Mouse (Mus musculus): ENCODE results near the gene H2-M10.6. TPM values are rescaled to one million over a fixed set of nuclear protein-coding genes. Genes with fewer than 3 reads are reported as not detected.
A peak's percentile ranks its signal among the peaks of the same experiment; 100 is the strongest.

The H2-M10.6 gene
- polyA plus RNA-seq, 1 experiment: not detected

GRCm38 (mm10) chr17:36835591-36836426, 23.8 kb downstream of the H2-M10.6 start:
- peaks cover 7% of the 10 kb centered on the region for H3K4me1 ChIP-seq (ENCODE audit: control insufficient read depth, insufficient read depth, low read length)
- TF ChIP-seq POLR2A (IDR thresholded peaks at IDR 0.05; ENCODE audit: borderline replicate concordance, insufficient read depth, low read length): no peak
- no peak for TF ChIP-seq CTCF (IDR thresholded peaks at IDR 0.05; ENCODE audit: borderline replicate concordance, insufficient read depth, low read depth, low read length)
- DNase-seq: peak; percentile 44 to 56
- H3K27me3 ChIP-seq (ENCODE audit: control insufficient read depth, insufficient read depth, low read length): no peaks in the 10 kb centered on the region
- H3K27ac ChIP-seq (ENCODE audit: insufficient read depth, low read length): no peak overlapping the region
- WGBS: 44% methylated on average over 12 of the region's 12 CpGs
- no peak overlapping the region for H3K4me3 ChIP-seq (replicated peaks; ENCODE audit: insufficient read depth, low read depth, low read length)

GRCm38 (mm10) chr17:36836427-36836812, 24.4 kb downstream of the H2-M10.6 start:
- TF ChIP-seq CTCF (IDR thresholded peaks at IDR 0.05; ENCODE audit: borderline replicate concordance, insufficient read depth, low read depth, low read length) (no peak), POLR2A (IDR thresholded peaks at IDR 0.05; ENCODE audit: borderline replicate concordance, insufficient read depth, low read length) (no peak)
- H3K4me3 ChIP-seq (replicated peaks; ENCODE audit: insufficient read depth, low read depth, low read length): peak overlapping the region; percentile 89
- H3K27me3 ChIP-seq (ENCODE audit: control insufficient read depth, insufficient read depth, low read length): no peaks in the 10 kb centered on the region
- peak overlapping the region; percentile 70 for H3K27ac ChIP-seq (ENCODE audit: insufficient read depth, low read length)
- DNase-seq: no peak
- H3K4me1 ChIP-seq (ENCODE audit: control insufficient read depth, insufficient read depth, low read length): peaks cover 7% of the 10 kb centered on the region
- WGBS: 26% methylated on average over 3 of the region's 3 CpGs

GRCm38 (mm10) chr17:36836874-36837647, 25.1 kb downstream of the H2-M10.6 start, which contains the start of gene Trim26:
TSS of gene Trim26 (plus strand) at chr17:36837134.
- TF ChIP-seq CTCF (IDR thresholded peaks at IDR 0.05; ENCODE audit: borderline replicate concordance, insufficient read depth, low read depth, low read length) (no peak), POLR2A (IDR thresholded peaks at IDR 0.05; ENCODE audit: borderline replicate concordance, insufficient read depth, low read length) (peak; percentile 60; the same call in 1 of the 2 replicates)
- under 1% methylated on average over 58 of the region's 58 CpGs for WGBS
- no peaks in the 10 kb centered on the region for H3K27me3 ChIP-seq (ENCODE audit: control insufficient read depth, insufficient read depth, low read length)
- H3K4me1 ChIP-seq (ENCODE audit: control insufficient read depth, insufficient read depth, low read length): peaks cover 7% of the 10 kb centered on the region
- H3K27ac ChIP-seq (ENCODE audit: insufficient read depth, low read length): peak within 1 kb of the TSS; percentile 74
- peak; percentile 98 to 99 for DNase-seq
- H3K4me3 ChIP-seq (replicated peaks; ENCODE audit: insufficient read depth, low read depth, low read length): peak within 1 kb of the TSS; percentile 89

GRCm38 (mm10) chr17:36839001-36839400, 27.0 kb downstream of the H2-M10.6 start:
- no peak overlapping the region for H3K4me3 ChIP-seq (replicated peaks; ENCODE audit: insufficient read depth, low read depth, low read length)
- H3K27ac ChIP-seq (ENCODE audit: insufficient read depth, low read length): no peak overlapping the region
- no peaks in the 10 kb centered on the region for H3K27me3 ChIP-seq (ENCODE audit: control insufficient read depth, insufficient read depth, low read length)
- WGBS: 81% methylated on average over 5 of the region's 5 CpGs
- no peak for DNase-seq
- TF ChIP-seq POLR2A (IDR thresholded peaks at IDR 0.05; ENCODE audit: borderline replicate concordance, insufficient read depth, low read length) (no peak), CTCF (IDR thresholded peaks at IDR 0.05; ENCODE audit: borderline replicate concordance, insufficient read depth, low read depth, low read length) (no peak)
- H3K4me1 ChIP-seq (ENCODE audit: control insufficient read depth, insufficient read depth, low read length): peaks cover 7% of the 10 kb centered on the region

GRCm38 (mm10) chr17:36839931-36840330, 28.0 kb downstream of the H2-M10.6 start:
- Histone ChIP-seq H3K4me3 (replicated peaks; ENCODE audit: insufficient read depth, low read depth, low read length) (no peak overlapping the region), H3K4me1 (ENCODE audit: control insufficient read depth, insufficient read depth, low read length) (peaks cover 7% of the 10 kb centered on the region), H3K27ac (ENCODE audit: insufficient read depth, low read length) (no peak overlapping the region), H3K27me3 (ENCODE audit: control insufficient read depth, insufficient read depth, low read length) (no peaks in the 10 kb centered on the region)
- DNase-seq: no peak
- 90% methylated on average over 3 of the region's 3 CpGs for WGBS
- TF ChIP-seq POLR2A (IDR thresholded peaks at IDR 0.05; ENCODE audit: borderline replicate concordance, insufficient read depth, low read length) (no peak), CTCF (IDR thresholded peaks at IDR 0.05; ENCODE audit: borderline replicate concordance, insufficient read depth, low read depth, low read length) (no peak)

- TF ChIP-seq CTCF (IDR thresholded peaks at IDR 0.05; ENCODE audit: borderline replicate concordance, insufficient read depth, low read depth, low read length) (no peak), POLR2A (IDR thresholded peaks at IDR 0.05; ENCODE audit: borderline replicate concordance, insufficient read depth, low read length) (no peak)
- no peak overlapping the region for H3K4me3 ChIP-seq (replicated peaks; ENCODE audit: insufficient read depth, low read depth, low read length)
- no peaks in the 10 kb centered on the region for H3K27me3 ChIP-seq (ENCODE audit: control insufficient read depth, insufficient read depth, low read length)
- H3K27ac ChIP-seq (ENCODE audit: insufficient read depth, low read length): no peak overlapping the region
- DNase-seq: no peak
- peaks cover 7% of the 10 kb centered on the region for H3K4me1 ChIP-seq (ENCODE audit: control insufficient read depth, insufficient read depth, low read length)
Observed at GRCm38 (mm10) chr17:36840961-36841445, 29.0 kb downstream of the H2-M10.6 start.

- H3K27ac ChIP-seq (ENCODE audit: insufficient read depth, low read length): no peak overlapping the region
- 65% methylated on average over 7 of the region's 7 CpGs for WGBS
- H3K4me1 ChIP-seq (ENCODE audit: control insufficient read depth, insufficient read depth, low read length): peaks cover 1% of the 10 kb centered on the region
- H3K27me3 ChIP-seq (ENCODE audit: control insufficient read depth, insufficient read depth, low read length): no peaks in the 10 kb centered on the region
- TF ChIP-seq POLR2A (IDR thresholded peaks at IDR 0.05; ENCODE audit: borderline replicate concordance, insufficient read depth, low read length) (no peak), CTCF (IDR thresholded peaks at IDR 0.05; ENCODE audit: borderline replicate concordance, insufficient read depth, low read depth, low read length) (no peak)
- H3K4me3 ChIP-seq (replicated peaks; ENCODE audit: insufficient read depth, low read depth, low read length): no peak overlapping the region
- no peak for DNase-seq
Observed at GRCm38 (mm10) chr17:36843696-36844095, 31.7 kb downstream of the H2-M10.6 start.

Data from cerebellum, adult 2 months (tissue).